Mouse (Mus musculus): ENCODE data around the gene Rhbg. TPM values are rescaled to one million over a fixed set of nuclear protein-coding genes. Genes with fewer than 3 reads are reported as not detected.

The Rhbg gene
- polyA plus RNA-seq, 1 experiment from 2014 or later, result not detected

- ATAC-seq (no peak), DNase-seq (ENCODE audit: low read depth, low spot score) (no peak)
- ChIA-PET POLR2A (no interaction called here), CTCF (interaction anchor here (1.1 to 1.2 kb wide), 2 partner anchors 10 to 19 kb away, joined by 4 to 5 read pairs; no protein-coding TSS in a partner anchor)
- TF ChIP-seq CTCF (IDR thresholded peaks at IDR 0.05), result no peak
- in situ Hi-C loops (cut with MboI; ENCODE audit: low pct_unique_long_range_greater_than_20kb), result no loop called here
- H3K27me3 ChIP-seq, result peaks cover 63% of the 10 kb centered on the region
Measured at GRCm38 (mm10) chr3:88252739-88253138, 1.8 kb downstream of the Rhbg start.

- no peak for TF ChIP-seq CTCF (IDR thresholded peaks at IDR 0.05)
- CTCF ChIA-PET, result interaction anchor here (1.6 kb wide), 1 partner anchor 57 kb away, joined by 4 read pairs; no protein-coding TSS in a partner anchor
- ATAC-seq, result no peak
- in situ Hi-C loops (cut with MboI; ENCODE audit: low pct_unique_long_range_greater_than_20kb), result no loop called here
- peaks cover 45% of the 10 kb centered on the region for H3K27me3 ChIP-seq
- DNase-seq (ENCODE audit: low read depth, low spot score), result no peak
- POLR2A ChIA-PET, result no interaction called here
Measured at GRCm38 (mm10) chr3:88248406-88248805, 6.1 kb downstream of the Rhbg start.

GRCm38 (mm10) chr3:88247666-88248065 lies 6.8 kb downstream of the Rhbg start:
- ChIA-PET POLR2A (no interaction called here), CTCF (interaction anchor here (1.1 to 1.8 kb wide), 2 partner anchors 14 to 70 kb away, joined by 4 read pairs; no protein-coding TSS in a partner anchor)
- no peak for TF ChIP-seq CTCF (IDR thresholded peaks at IDR 0.05)
- peaks cover 43% of the 10 kb centered on the region for H3K27me3 ChIP-seq
- DNase-seq (ENCODE audit: low read depth, low spot score) (no peak), ATAC-seq (no peak)
- in situ Hi-C loops (cut with MboI; ENCODE audit: low pct_unique_long_range_greater_than_20kb), result no loop called here

GRCm38 (mm10) chr3:88245811-88246210 lies 8.7 kb downstream of the Rhbg start:
- in situ Hi-C loops (cut with MboI; ENCODE audit: low pct_unique_long_range_greater_than_20kb), result no loop called here
- ATAC-seq, result peak; percentile 20
- no peak for TF ChIP-seq CTCF (IDR thresholded peaks at IDR 0.05)
- ChIA-PET CTCF (interaction anchor here (0.7 to 13.3 kb wide), 11 partner anchors 8 to 92 kb away, joined by 3 to 189 read pairs (median 4); partner anchors contain the start of gene Gm38392), POLR2A (no interaction called here)
- no peak for DNase-seq (ENCODE audit: low read depth, low spot score)
- H3K27me3 ChIP-seq, result peaks cover 44% of the 10 kb centered on the region

GRCm38 (mm10) chr3:88244071-88244470 lies 10.4 kb downstream of the Rhbg start:
- POLR2A ChIA-PET, result no interaction called here
- TF ChIP-seq CTCF (IDR thresholded peaks at IDR 0.05), result no peak
- in situ Hi-C loops (cut with MboI; ENCODE audit: low pct_unique_long_range_greater_than_20kb), result loop anchor here (5.0 kb wide), 2 partner anchors 52 to 157 kb away; no protein-coding TSS in a partner anchor
- no peak for ATAC-seq
- H3K27me3 ChIP-seq, result peaks cover 52% of the 10 kb centered on the region
- CTCF ChIA-PET, result interaction anchor here (0.8 to 13.3 kb wide), 13 partner anchors 9 to 159 kb away, joined by 3 to 189 read pairs (median 4); partner anchors contain the start of gene Rhbg
- no peak for DNase-seq (ENCODE audit: low read depth, low spot score)

GRCm38 (mm10) chr3:88242531-88242930 lies 12.0 kb downstream of the Rhbg start:
- in situ Hi-C loops (cut with MboI; ENCODE audit: low pct_unique_long_range_greater_than_20kb), result loop anchor here (5.0 kb wide), 2 partner anchors 50 to 155 kb away; no protein-coding TSS in a partner anchor
- CTCF ChIA-PET, result interaction anchor here (1.0 to 13.3 kb wide), 21 partner anchors 10 to 256 kb away, joined by 3 to 189 read pairs (median 4); no protein-coding TSS in a partner anchor
- H3K27me3 ChIP-seq, result peaks cover 41% of the 10 kb centered on the region
- TF ChIP-seq CTCF (IDR thresholded peaks at IDR 0.05), result no peak
- DNase-seq (ENCODE audit: low read depth, low spot score) (no peak), ATAC-seq (peak; percentile 47)
- POLR2A ChIA-PET, result interaction anchor here (0.6 kb wide), 1 partner anchor 32 kb away, joined by 3 read pairs; no protein-coding TSS in a partner anchor

GRCm38 (mm10) chr3:88241045-88241786 lies 13.3 kb downstream of the Rhbg start:
- TF ChIP-seq CTCF (IDR thresholded peaks at IDR 0.05), result no peak
- DNase-seq (ENCODE audit: low read depth, low spot score) (no peak), ATAC-seq (no peak)
- POLR2A ChIA-PET, result no interaction called here
- in situ Hi-C loops (cut with MboI; ENCODE audit: low pct_unique_long_range_greater_than_20kb), result loop anchor here (5.0 kb wide), 2 partner anchors 49 to 154 kb away; no protein-coding TSS in a partner anchor
- peaks cover 32% of the 10 kb centered on the region for H3K27me3 ChIP-seq
- CTCF ChIA-PET, result interaction anchor here (1.5 to 13.3 kb wide), 4 partner anchors 50 to 153 kb away, joined by 3 to 189 read pairs (median 10); no protein-coding TSS in a partner anchor

- no peak for ATAC-seq
- in situ Hi-C loops (cut with MboI; ENCODE audit: low pct_unique_long_range_greater_than_20kb), result no loop called here
- TF ChIP-seq CTCF (IDR thresholded peaks at IDR 0.05), result no peak
- peaks cover 22% of the 10 kb centered on the region for H3K27me3 ChIP-seq
- CTCF ChIA-PET, result interaction anchor here (1.2 to 13.3 kb wide), 3 partner anchors 19 to 48 kb away, joined by 3 to 189 read pairs (median 4); no protein-coding TSS in a partner anchor
- POLR2A ChIA-PET, result interaction anchor here (1.2 kb wide), 1 partner anchor 63 kb away, joined by 3 read pairs; no protein-coding TSS in a partner anchor
- DNase-seq (ENCODE audit: low read depth, low spot score), result no peak
Measured at GRCm38 (mm10) chr3:88239446-88239845, 15.1 kb downstream of the Rhbg start.

GRCm38 (mm10) chr3:88238866-88239391 lies 15.6 kb downstream of the Rhbg start:
- DNase-seq (ENCODE audit: low read depth, low spot score) (no peak), ATAC-seq (no peak)
- in situ Hi-C loops (cut with MboI; ENCODE audit: low pct_unique_long_range_greater_than_20kb), result no loop called here
- ChIA-PET POLR2A (interaction anchor here (1.1 to 1.2 kb wide), 2 partner anchors 47 to 62 kb away, joined by 3 read pairs; no protein-coding TSS in a partner anchor), CTCF (interaction anchor here (1.2 to 13.3 kb wide), 3 partner anchors 19 to 48 kb away, joined by 3 to 189 read pairs (median 4); no protein-coding TSS in a partner anchor)
- TF ChIP-seq CTCF (IDR thresholded peaks at IDR 0.05), result no peak
- peaks cover 20% of the 10 kb centered on the region for H3K27me3 ChIP-seq

GRCm38 (mm10) chr3:88237556-88238194 lies 16.8 kb downstream of the Rhbg start:
- POLR2A ChIA-PET, result interaction anchor here (1.1 kb wide), 1 partner anchor 46 kb away, joined by 3 read pairs; no protein-coding TSS in a partner anchor
- DNase-seq (ENCODE audit: low read depth, low spot score) (no peak), ATAC-seq (no peak)
- in situ Hi-C loops (cut with MboI; ENCODE audit: low pct_unique_long_range_greater_than_20kb), result no loop called here
- CTCF ChIA-PET, result interaction anchor here (0.8 to 13.3 kb wide), 10 partner anchors 9 to 59 kb away, joined by 3 to 189 read pairs (median 3); partner anchors contain the start of genes Cct3 and Tsacc
- peaks cover 20% of the 10 kb centered on the region for H3K27me3 ChIP-seq
- no peak for TF ChIP-seq CTCF (IDR thresholded peaks at IDR 0.05)

Measured in Patski (cell line).